Mouse (Mus musculus): ENCODE measurements around the gene Cmah. TPM values are rescaled to one million over a fixed set of nuclear protein-coding genes. Genes with fewer than 3 reads are reported as not detected.

Gene Cmah
- polyA plus RNA-seq, 1 experiment from 2014 or later = 0.13 TPM

DNA sequence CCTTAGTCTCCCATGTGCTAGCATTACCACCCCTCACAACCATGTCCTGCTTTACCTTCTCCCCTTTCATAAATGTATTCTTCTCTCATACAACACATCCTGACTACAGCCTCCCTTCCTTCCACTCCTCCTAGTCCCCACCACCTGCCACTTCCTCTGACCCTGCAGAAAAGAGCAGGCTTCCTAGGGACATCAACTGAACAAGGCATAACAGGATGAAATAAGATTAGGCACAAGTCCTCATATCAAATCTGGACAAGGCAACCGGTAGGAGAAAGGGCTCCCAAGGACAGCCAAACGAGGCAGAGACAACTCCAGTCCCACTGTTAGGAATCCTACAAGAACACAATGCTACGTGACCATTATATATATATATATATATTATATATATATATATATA is 104.4 kb downstream of the Cmah start:
- H3K4me1 ChIP-seq = peaks cover 5% of the 10 kb centered on the region; the same call in 1 of the 2 replicates
- WGBS = 91% methylated on average over 3 of the region's 3 CpGs
- ATAC-seq = no peak
- no peak overlapping the region for H3K4me3 ChIP-seq
- H3K4me2 ChIP-seq = no peak overlapping the region
- H3K36me3 ChIP-seq (ENCODE audit: poor library complexity, severe bottlenecking) = no peaks in the 10 kb centered on the region
- H3K9me3 ChIP-seq (replicated peaks) = no peaks in the 10 kb centered on the region
- no peaks in the 10 kb centered on the region for H3K27me3 ChIP-seq
- H3K27ac ChIP-seq = no peak overlapping the region
- H3K9ac ChIP-seq = no peak overlapping the region

DNA sequence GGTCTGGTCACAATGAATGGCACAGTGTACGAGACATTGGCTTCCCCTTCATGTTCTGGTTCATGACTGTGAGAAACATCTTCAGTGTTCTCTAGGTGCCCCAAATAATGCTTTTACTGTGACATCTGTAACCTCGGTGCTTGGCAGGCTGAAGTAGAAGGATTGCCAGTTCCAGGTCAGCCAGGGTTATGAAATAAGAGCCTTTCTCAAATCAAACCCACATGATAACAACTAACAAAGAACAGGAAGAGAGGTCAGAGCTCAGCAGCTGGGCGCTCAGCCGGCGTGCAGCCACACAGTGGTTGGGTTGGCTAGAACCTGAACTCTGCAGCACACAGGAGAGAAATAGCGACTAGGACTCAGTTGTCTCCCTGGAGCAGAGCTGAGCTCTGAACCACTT is 115.1 kb downstream of the Cmah start:
- no peak overlapping the region for H3K4me3 ChIP-seq
- WGBS = 80% methylated on average over 6 of the region's 6 CpGs
- H3K27me3 ChIP-seq = no peaks in the 10 kb centered on the region
- H3K4me1 ChIP-seq = no peaks in the 10 kb centered on the region
- H3K36me3 ChIP-seq (ENCODE audit: poor library complexity, severe bottlenecking) = no peaks in the 10 kb centered on the region
- ATAC-seq = no peak
- no peak overlapping the region for H3K27ac ChIP-seq
- no peak overlapping the region for H3K4me2 ChIP-seq
- H3K9ac ChIP-seq = no peak overlapping the region
- H3K9me3 ChIP-seq (replicated peaks) = no peaks in the 10 kb centered on the region

DNA sequence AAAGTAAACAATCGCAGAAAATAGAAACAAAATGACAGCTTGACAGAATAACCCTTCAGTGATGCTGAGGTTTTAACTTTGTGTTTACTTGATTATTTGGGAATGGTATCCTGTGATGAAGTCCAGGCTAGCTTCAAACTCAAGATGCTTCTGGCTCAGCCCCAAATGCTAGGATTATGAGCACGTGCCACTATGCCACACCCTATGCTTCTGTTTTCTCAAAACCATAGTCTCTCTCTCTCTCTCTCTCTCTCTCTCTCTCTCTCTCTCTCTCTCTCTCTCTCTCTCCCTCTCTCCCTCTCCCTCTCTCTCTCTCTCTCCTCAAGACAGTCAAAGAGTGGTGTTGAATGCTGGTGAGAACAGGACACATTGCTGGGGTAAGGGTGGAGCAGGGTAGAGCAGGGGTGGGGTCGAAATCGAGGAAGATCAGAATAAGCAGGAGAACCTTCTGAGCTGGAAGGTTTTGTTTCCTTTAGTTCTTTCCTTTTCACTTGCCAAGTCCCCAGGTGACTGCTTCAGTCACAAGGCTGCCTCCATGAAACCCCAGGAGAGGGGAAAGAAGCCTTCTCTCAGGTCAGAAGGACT is 116.7 kb downstream of the Cmah start:
- Histone ChIP-seq H3K4me1 (no peaks in the 10 kb centered on the region), H3K4me3 (no peak overlapping the region), H3K9ac (no peak overlapping the region), H3K27ac (no peak overlapping the region), H3K36me3 (ENCODE audit: poor library complexity, severe bottlenecking) (no peaks in the 10 kb centered on the region), H3K27me3 (no peaks in the 10 kb centered on the region), H3K9me3 (replicated peaks) (no peaks in the 10 kb centered on the region), H3K4me2 (no peak overlapping the region)
- ATAC-seq = no peak
- WGBS = 92% methylated on average over 4 of the region's 4 CpGs

DNA sequence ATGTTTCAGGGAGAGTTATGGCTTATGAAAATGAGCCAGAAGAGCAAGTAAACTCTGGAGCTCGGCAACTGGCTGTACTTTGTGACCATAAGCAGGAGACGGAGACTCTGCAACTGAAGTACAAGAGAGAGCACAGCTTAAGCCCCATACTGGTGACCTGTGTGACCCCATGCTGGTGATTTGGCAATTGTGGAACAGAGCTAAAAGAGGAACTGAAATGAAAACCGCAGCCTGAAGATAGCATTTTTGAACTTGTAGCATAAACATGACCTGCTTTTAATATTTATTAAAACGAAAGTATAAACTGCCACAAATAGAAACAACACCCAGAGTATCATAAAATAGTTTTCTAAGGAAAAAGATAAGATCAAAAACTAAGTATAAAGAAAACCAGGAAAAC is 117.5 kb downstream of the Cmah start:
- no peak for ATAC-seq
- H3K9ac ChIP-seq = no peak overlapping the region
- no peaks in the 10 kb centered on the region for H3K9me3 ChIP-seq (replicated peaks)
- no peaks in the 10 kb centered on the region for H3K36me3 ChIP-seq (ENCODE audit: poor library complexity, severe bottlenecking)
- no peaks in the 10 kb centered on the region for H3K27me3 ChIP-seq
- H3K4me3 ChIP-seq = no peak overlapping the region
- H3K4me2 ChIP-seq = no peak overlapping the region
- H3K27ac ChIP-seq = no peak overlapping the region
- H3K4me1 ChIP-seq = no peaks in the 10 kb centered on the region
- 81% methylated on average over 4 of the region's 4 CpGs for WGBS

DNA sequence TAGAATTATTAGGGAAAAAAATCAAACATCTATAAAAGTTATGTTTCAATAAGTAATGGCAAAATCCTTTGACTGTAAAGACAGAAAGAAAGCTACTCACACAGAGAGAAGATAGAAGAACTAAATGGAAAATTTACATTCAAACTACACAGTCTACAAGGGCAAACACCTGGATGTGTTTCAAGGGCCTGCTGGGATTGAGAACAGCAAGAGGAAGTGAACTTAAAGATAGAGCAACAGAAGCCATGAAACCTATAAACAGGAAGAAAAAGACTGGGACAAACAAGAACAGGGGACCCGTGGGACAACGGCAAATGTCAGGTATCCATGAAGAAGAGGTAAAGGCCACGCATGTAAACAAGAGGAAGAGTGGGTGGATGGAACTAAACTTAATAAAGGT is 118.0 kb downstream of the Cmah start:
- 82% methylated on average over 3 of the region's 3 CpGs for WGBS
- no peak overlapping the region for H3K4me2 ChIP-seq
- H3K4me3 ChIP-seq = no peak overlapping the region
- H3K9me3 ChIP-seq (replicated peaks) = no peaks in the 10 kb centered on the region
- H3K9ac ChIP-seq = no peak overlapping the region
- H3K27ac ChIP-seq = no peak overlapping the region
- no peaks in the 10 kb centered on the region for H3K36me3 ChIP-seq (ENCODE audit: poor library complexity, severe bottlenecking)
- H3K27me3 ChIP-seq = no peaks in the 10 kb centered on the region
- no peak for ATAC-seq
- H3K4me1 ChIP-seq = no peaks in the 10 kb centered on the region

DNA sequence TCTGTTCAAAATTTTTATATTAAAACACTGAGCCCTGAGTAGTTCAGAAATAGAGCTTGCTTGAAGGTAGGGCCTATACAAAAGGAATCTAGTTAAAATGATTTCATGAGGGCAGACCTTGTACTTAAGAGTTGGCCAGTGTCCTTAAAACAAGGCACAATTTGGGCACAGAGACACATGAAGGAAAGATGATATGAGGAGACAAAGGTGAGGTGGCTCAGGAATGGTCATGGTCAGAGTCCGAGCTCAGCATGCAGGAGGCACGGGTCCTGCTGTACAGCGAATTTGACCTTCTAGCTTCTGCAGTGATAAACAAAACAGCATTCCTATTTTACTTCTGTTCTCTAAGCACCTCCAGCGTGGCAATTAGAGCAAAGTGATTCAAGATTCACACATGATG is 118.9 kb downstream of the Cmah start:
- H3K36me3 ChIP-seq (ENCODE audit: poor library complexity, severe bottlenecking) = no peaks in the 10 kb centered on the region
- H3K4me3 ChIP-seq = no peak overlapping the region
- H3K9me3 ChIP-seq (replicated peaks) = no peaks in the 10 kb centered on the region
- no peak overlapping the region for H3K27ac ChIP-seq
- ATAC-seq = no peak
- 84% methylated on average over 4 of the region's 4 CpGs for WGBS
- H3K4me1 ChIP-seq = no peaks in the 10 kb centered on the region
- no peaks in the 10 kb centered on the region for H3K27me3 ChIP-seq
- no peak overlapping the region for H3K4me2 ChIP-seq
- H3K9ac ChIP-seq = no peak overlapping the region

DNA sequence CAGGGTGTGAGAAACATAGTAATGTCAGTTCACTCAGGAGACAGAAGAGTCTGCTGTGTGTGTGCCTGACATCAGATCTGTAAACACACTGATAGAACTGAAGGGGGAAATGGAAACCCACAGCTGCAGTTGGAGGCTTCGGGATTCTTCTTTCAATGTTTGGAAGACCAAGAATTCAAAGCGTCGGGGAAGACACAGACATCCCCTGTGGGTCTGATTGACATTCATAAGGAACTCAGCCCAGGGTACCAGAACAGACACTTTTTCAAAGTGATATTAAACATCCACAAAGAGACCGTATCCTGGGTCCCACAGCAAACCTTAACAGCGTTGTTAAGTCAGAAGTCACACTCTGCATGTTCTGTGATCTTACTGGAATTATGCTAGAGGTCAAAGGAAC is 119.8 kb downstream of the Cmah start:
- Histone ChIP-seq H3K27ac (no peak overlapping the region), H3K4me3 (no peak overlapping the region), H3K9ac (no peak overlapping the region), H3K4me2 (no peak overlapping the region), H3K9me3 (replicated peaks) (no peaks in the 10 kb centered on the region), H3K4me1 (no peaks in the 10 kb centered on the region), H3K27me3 (no peaks in the 10 kb centered on the region), H3K36me3 (ENCODE audit: poor library complexity, severe bottlenecking) (no peaks in the 10 kb centered on the region)
- 79% methylated on average over 5 of the region's 5 CpGs for WGBS
- ATAC-seq = no peak

DNA sequence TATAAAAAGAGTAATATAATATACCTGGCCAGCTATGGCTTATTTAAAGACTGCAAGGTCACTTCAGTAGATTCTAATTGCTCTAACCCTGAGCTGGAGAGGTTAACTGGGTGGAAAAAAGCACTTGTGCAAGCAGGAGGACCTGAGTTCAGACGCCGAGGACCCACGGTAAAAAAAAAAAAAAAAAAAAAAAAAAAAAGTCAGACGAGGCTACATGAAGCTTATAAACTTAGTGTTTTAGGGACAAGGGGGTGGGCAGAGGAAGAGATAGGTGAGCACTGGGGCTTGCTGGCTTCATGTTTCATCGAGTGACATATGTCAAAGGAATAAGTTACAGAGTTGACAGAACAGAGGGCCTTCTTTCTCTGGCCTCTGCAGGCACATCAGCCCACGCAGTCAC is 121.4 kb downstream of the Cmah start:
- ATAC-seq = no peak

DNA sequence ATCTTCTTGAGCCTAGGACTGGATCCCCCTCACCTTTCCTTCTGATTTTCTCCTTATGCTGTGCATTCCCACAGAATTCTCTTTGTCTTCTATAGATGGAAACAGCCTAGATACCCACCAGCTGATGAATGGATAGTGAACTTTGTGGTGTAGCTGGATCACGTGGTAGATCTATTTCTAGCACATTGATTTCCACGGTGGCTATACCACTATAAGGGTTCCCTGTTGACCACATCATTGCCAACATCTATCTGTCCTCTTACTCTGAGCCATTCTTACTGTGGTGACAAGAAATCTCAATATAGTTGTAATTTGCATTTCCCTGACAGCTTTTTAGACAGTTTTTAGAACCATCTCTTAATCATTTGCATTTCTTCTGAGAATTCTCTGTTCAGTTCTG is 124.3 kb downstream of the Cmah start:
- Histone ChIP-seq H3K27me3 (no peaks in the 10 kb centered on the region), H3K9ac (no peak overlapping the region), H3K4me1 (no peaks in the 10 kb centered on the region), H3K27ac (no peak overlapping the region), H3K4me3 (no peak overlapping the region), H3K36me3 (ENCODE audit: poor library complexity, severe bottlenecking) (no peaks in the 10 kb centered on the region), H3K4me2 (no peak overlapping the region), H3K9me3 (replicated peaks) (no peaks in the 10 kb centered on the region)
- no peak for ATAC-seq
- WGBS = 77% methylated on average over 2 of the region's 2 CpGs

More for the DNA sequence above, 121.4 kb downstream of the Cmah start:
- H3K4me3 ChIP-seq = no peak overlapping the region
- H3K36me3 ChIP-seq (ENCODE audit: poor library complexity, severe bottlenecking) = no peaks in the 10 kb centered on the region
- no peaks in the 10 kb centered on the region for H3K9me3 ChIP-seq (replicated peaks)
- H3K4me1 ChIP-seq = no peaks in the 10 kb centered on the region
- WGBS = 77% methylated on average over 6 of the region's 6 CpGs
- H3K4me2 ChIP-seq = no peak overlapping the region
- H3K9ac ChIP-seq = no peak overlapping the region
- H3K27ac ChIP-seq = no peak overlapping the region
- no peaks in the 10 kb centered on the region for H3K27me3 ChIP-seq

DNA sequence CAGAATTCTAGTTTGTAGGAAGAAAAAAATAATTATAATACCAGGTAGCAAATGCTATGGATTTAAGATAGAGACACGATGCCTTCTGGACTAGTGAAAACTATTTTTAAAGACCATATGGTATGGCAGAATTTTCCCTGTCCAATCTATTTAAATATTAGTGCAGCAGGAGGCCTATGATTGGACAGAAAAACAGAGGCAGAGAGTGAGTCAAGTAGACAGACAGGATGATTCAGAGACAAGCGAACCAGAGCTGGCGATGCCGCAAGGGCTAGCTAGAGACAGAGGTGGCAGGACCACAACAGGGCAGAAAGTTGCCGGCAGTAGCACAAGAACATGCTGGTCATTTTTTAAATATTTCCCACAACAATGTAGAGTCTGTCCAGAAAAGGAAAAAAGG is 126.5 kb downstream of the Cmah start:
- Histone ChIP-seq H3K9me3 (replicated peaks) (no peaks in the 10 kb centered on the region), H3K36me3 (ENCODE audit: poor library complexity, severe bottlenecking) (no peaks in the 10 kb centered on the region), H3K27me3 (no peaks in the 10 kb centered on the region), H3K4me1 (no peaks in the 10 kb centered on the region), H3K9ac (no peak overlapping the region), H3K4me3 (no peak overlapping the region), H3K27ac (no peak overlapping the region), H3K4me2 (no peak overlapping the region)
- 92% methylated on average over 5 of the region's 5 CpGs for WGBS
- ATAC-seq = no peak

DNA sequence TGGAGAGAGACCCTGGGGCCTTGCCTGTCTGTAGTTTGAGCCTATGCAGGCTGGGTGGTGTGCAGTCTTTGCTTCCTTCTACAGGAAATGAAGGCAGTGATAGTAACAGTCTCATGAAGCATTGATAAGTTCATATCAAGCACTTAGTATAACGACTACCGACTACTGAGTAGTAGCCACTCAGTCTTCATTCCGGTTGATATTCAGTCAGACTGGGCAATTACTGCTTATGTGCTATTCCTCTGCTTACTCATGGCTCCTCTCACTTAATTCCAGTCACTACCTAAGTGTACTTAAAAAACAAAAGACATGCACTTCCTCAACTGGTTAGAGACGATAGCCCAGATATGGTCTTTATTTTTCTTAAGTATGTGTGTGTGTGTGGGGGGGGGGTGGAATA is 129.2 kb downstream of the Cmah start:
- H3K27me3 ChIP-seq = no peaks in the 10 kb centered on the region
- no peaks in the 10 kb centered on the region for H3K9me3 ChIP-seq (replicated peaks)
- no peak overlapping the region for H3K9ac ChIP-seq
- 84% methylated on average over 4 of the region's 4 CpGs for WGBS
- ATAC-seq = no peak
- no peak overlapping the region for H3K4me3 ChIP-seq
- H3K4me1 ChIP-seq = no peaks in the 10 kb centered on the region
- no peak overlapping the region for H3K27ac ChIP-seq
- no peak overlapping the region for H3K4me2 ChIP-seq
- no peaks in the 10 kb centered on the region for H3K36me3 ChIP-seq (ENCODE audit: poor library complexity, severe bottlenecking)

DNA sequence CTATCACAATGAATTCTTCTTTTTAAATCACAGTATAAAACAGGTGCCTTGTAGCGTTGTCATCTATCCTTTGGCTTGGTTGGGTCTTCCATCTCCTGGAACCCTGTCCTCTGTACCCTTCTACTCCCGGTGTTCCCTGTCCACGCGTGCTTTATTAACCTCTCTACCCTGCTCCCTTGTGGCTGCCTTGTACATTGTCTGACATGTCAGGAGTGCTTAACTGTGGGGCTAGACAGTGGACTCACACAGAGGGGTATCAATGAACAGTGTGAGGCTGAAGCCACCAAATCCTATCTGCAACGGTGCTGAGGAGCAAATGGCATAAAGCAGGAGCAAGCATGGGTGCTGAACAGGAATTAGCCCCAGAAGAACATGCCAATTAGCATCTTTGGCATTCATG is 133.3 kb downstream of the Cmah start:
- Histone ChIP-seq H3K4me1 (no peaks in the 10 kb centered on the region), H3K4me2 (no peak overlapping the region), H3K9me3 (replicated peaks) (no peaks in the 10 kb centered on the region), H3K4me3 (no peak overlapping the region), H3K27me3 (no peaks in the 10 kb centered on the region), H3K36me3 (ENCODE audit: poor library complexity, severe bottlenecking) (no peaks in the 10 kb centered on the region), H3K9ac (no peak overlapping the region), H3K27ac (no peak overlapping the region)
- 81% methylated on average over 5 of the region's 5 CpGs for WGBS
- no peak for ATAC-seq

DNA sequence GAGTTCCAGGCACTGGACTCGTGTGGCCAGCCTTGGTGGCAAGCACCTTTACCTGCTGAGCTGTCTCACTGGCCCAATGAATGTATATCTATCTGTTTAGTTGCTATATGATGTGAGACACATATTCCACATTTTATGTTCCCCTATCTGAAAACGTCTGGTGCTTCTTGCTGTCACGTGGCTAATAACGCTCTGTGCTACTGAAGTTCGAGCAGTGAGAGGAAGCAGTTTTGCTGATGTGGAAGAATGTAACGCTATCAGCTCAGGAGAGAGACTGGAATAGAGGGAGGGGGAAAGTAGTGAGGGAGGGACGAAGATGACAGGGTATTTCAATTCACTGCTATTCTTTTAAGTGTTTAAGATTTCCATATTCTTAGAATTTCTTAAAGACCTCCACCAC is 136.6 kb downstream of the Cmah start:
- Histone ChIP-seq H3K4me2 (no peak overlapping the region), H3K36me3 (ENCODE audit: poor library complexity, severe bottlenecking) (no peaks in the 10 kb centered on the region), H3K4me1 (no peaks in the 10 kb centered on the region), H3K9me3 (replicated peaks) (no peaks in the 10 kb centered on the region), H3K27me3 (no peaks in the 10 kb centered on the region), H3K27ac (no peak overlapping the region), H3K9ac (no peak overlapping the region), H3K4me3 (no peak overlapping the region)
- no peak for ATAC-seq
- 83% methylated on average over 7 of the region's 7 CpGs for WGBS
